Mouse (Mus musculus) MEL (cell line): ENCODE measurements around the gene Tspan18. TPM values are rescaled to one million over a fixed set of nuclear protein-coding genes. Genes with fewer than 3 reads are reported as not detected.

Experiments used
- DNase-seq: peaks from one replicate; pipeline ENCODE4 v3.0.0; 2011; ENCODE audit warnings: low read depth, low spot score
- H3K27ac ChIP-seq: 2 replicates; pipeline ENCODE4 v1.5.1; 2012; ENCODE audit warnings: low read depth, mild to moderate bottlenecking, control low read depth, low read length, moderate library complexity; ENCODE audit not compliant: control insufficient read depth
- H3K27me3 ChIP-seq, 2 experiments: fragments of 150-350 bp in 1 of 2; sonication (generic) in 1 of 2; 2 replicates each; pipeline ENCODE4 v1.6.1; 2012; ENCODE audit warnings: low read length in 2 of 2, mild to moderate bottlenecking in 2 of 2, improper control_type of control experiment in 1 of 2, moderate library complexity in 1 of 2; ENCODE audit not compliant: insufficient read depth in 2 of 2, control insufficient read depth in 1 of 2
- H3K36me3 ChIP-seq, 2 experiments: 2 replicates each; pipeline ENCODE4 v1.6.1; 2012 to 2014; ENCODE audit warnings: low read length in 2 of 2, improper control_type of control experiment in 1 of 2, inconsistent platforms in 1 of 2, mild to moderate bottlenecking in 1 of 2; ENCODE audit not compliant: insufficient read depth in 2 of 2, control insufficient read depth in 1 of 2
- H3K4me1 ChIP-seq, 2 experiments: fragments of 150-350 bp in 1 of 2; sonication (generic) in 1 of 2; 2 replicates each; pipeline ENCODE4 v1.6.1; 2012; ENCODE audit warnings: low read length in 2 of 2, improper control_type of control experiment in 1 of 2, mild to moderate bottlenecking in 1 of 2; ENCODE audit not compliant: insufficient read depth in 2 of 2, control insufficient read depth in 1 of 2
- H3K4me3 ChIP-seq, 2 experiments: fragments of 150-350 bp in 1 of 2; sonication (generic) in 1 of 2; 2 replicates each; pipeline ENCODE4 v1.5.1; 2012; ENCODE audit warnings: low read depth in 2 of 2, low read length in 2 of 2, mild to moderate bottlenecking in 2 of 2, moderate library complexity in 2 of 2, control low read depth in 1 of 2, improper control_type of control experiment in 1 of 2; ENCODE audit not compliant: control insufficient read depth in 1 of 2, insufficient read depth in 1 of 2
- H3K79me2 ChIP-seq: 2 replicates; pipeline ENCODE4 v1.6.1; 2012; ENCODE audit warnings: mild to moderate bottlenecking, low read length, moderate library complexity; ENCODE audit not compliant: control insufficient read depth, poor library complexity, insufficient read depth
- H3K9ac ChIP-seq: 2 replicates; pipeline ENCODE4 v1.6.1; 2012; ENCODE audit warnings: low read depth, mild to moderate bottlenecking, control low read depth, low read length, moderate library complexity; ENCODE audit not compliant: control insufficient read depth, poor library complexity, severe bottlenecking
- H3K9me3 ChIP-seq: fragments of 150-350 bp; sonication (generic); replicated peaks from 2 replicates; pipeline ENCODE4 v1.6.1; 2012; ENCODE audit warnings: mild to moderate bottlenecking, low read length, improper control_type of control experiment, moderate library complexity; ENCODE audit not compliant: insufficient read depth
- CHD2 ChIP-seq: IDR thresholded peaks from 2 replicates; pipeline ENCODE4 v1.6.1; 2011; ENCODE audit warnings: low read length, improper control_type of control experiment
- CTCF ChIP-seq, 3 experiments: IDR thresholded peaks in 2 of 3; conservative IDR thresholded peaks in 1 of 3; 2 replicates each; pipeline ENCODE4 v1.5.1; 2011 to 2012; ENCODE audit warnings: low read length in 3 of 3, low read depth in 2 of 3, mild to moderate bottlenecking in 2 of 3, improper control_type of control experiment in 1 of 3, inconsistent platforms in 1 of 3, mixed read lengths in 1 of 3, moderate library complexity in 1 of 3; ENCODE audit not compliant: control insufficient read depth in 1 of 3, insufficient read depth in 1 of 3, poor library complexity in 1 of 3, severe bottlenecking in 1 of 3
- E2F4 ChIP-seq: IDR thresholded peaks from 2 replicates; pipeline ENCODE4 v1.6.1; 2011; ENCODE audit warnings: low read depth, low read length, improper control_type of control experiment, borderline replicate concordance
- ELF1 ChIP-seq: IDR thresholded peaks from 2 replicates; pipeline ENCODE4 v1.6.1; 2014; ENCODE audit warnings: low read depth, mild to moderate bottlenecking, inconsistent platforms, low read length, improper control_type of control experiment, moderate library complexity
- EP300 ChIP-seq, 2 experiments: IDR thresholded peaks; 2 replicates each; pipeline ENCODE4 v1.6.1; 2011; ENCODE audit warnings: improper control_type of control experiment in 2 of 2, low read length in 2 of 2, low read depth in 1 of 2, mild to moderate bottlenecking in 1 of 2
- ETS1 ChIP-seq: IDR thresholded peaks from 2 replicates; pipeline ENCODE4 v1.6.1; 2012; ENCODE audit warnings: low read depth, mild to moderate bottlenecking, inconsistent platforms, low read length, improper control_type of control experiment, moderate library complexity
- GABPA ChIP-seq: IDR thresholded peaks from 2 replicates; pipeline ENCODE4 v1.6.1; 2012; ENCODE audit warnings: low read depth, mild to moderate bottlenecking, inconsistent platforms, low read length, improper control_type of control experiment, moderate library complexity
- GATA1 ChIP-seq: IDR thresholded peaks from 2 replicates; pipeline ENCODE4 v1.6.1; 2011; ENCODE audit warnings: low read depth, low read length, improper control_type of control experiment
- HCFC1 ChIP-seq: IDR thresholded peaks from 2 replicates; pipeline ENCODE4 v1.6.1; 2012; ENCODE audit warnings: low read depth, mild to moderate bottlenecking, inconsistent platforms, low read length, improper control_type of control experiment, moderate library complexity
- JUND ChIP-seq: IDR thresholded peaks from 2 replicates; pipeline ENCODE4 v1.6.1; 2011; ENCODE audit warnings: low read depth, mild to moderate bottlenecking, improper control_type of control experiment, low read length
- MXI1 ChIP-seq: IDR thresholded peaks from 2 replicates; pipeline ENCODE4 v1.6.1; 2011; ENCODE audit warnings: mild to moderate bottlenecking, low read depth, low read length, improper control_type of control experiment
- MYC ChIP-seq: IDR thresholded peaks from 2 replicates; pipeline ENCODE4 v1.6.1; 2011; ENCODE audit warnings: low read depth, mild to moderate bottlenecking, low read length, improper control_type of control experiment, moderate library complexity
- NELFE ChIP-seq: IDR thresholded peaks from 2 replicates; pipeline ENCODE4 v1.6.1; 2011; ENCODE audit warnings: low read depth, low read length, improper control_type of control experiment
- POLR2A ChIP-seq, 2 experiments: IDR thresholded peaks; 2 replicates each; pipeline ENCODE4 v1.6.1; 2011 to 2012; ENCODE audit warnings: low read length in 2 of 2, mild to moderate bottlenecking in 2 of 2, control low read depth in 1 of 2, improper control_type of control experiment in 1 of 2, low read depth in 1 of 2, moderate library complexity in 1 of 2; ENCODE audit not compliant: control insufficient read depth in 1 of 2, insufficient read depth in 1 of 2, poor library complexity in 1 of 2
- POLR2AphosphoS5 ChIP-seq: IDR thresholded peaks from 2 replicates; pipeline ENCODE4 v1.6.1; 2012; ENCODE audit warnings: low read depth, borderline replicate concordance, mild to moderate bottlenecking, inconsistent platforms, low read length, moderate library complexity, mixed read lengths
- RCOR1 ChIP-seq: IDR thresholded peaks from 2 replicates; pipeline ENCODE4 v1.6.1; 2012; ENCODE audit warnings: low read depth, mild to moderate bottlenecking, inconsistent platforms, low read length, improper control_type of control experiment
- SIN3A ChIP-seq: IDR thresholded peaks from 2 replicates; pipeline ENCODE4 v1.6.1; 2012; ENCODE audit warnings: low read length, improper control_type of control experiment, inconsistent platforms
- SMC3 ChIP-seq: IDR thresholded peaks from 2 replicates; pipeline ENCODE4 v1.6.1; 2011; ENCODE audit warnings: low read depth, low read length, improper control_type of control experiment
- TBP ChIP-seq: IDR thresholded peaks from 2 replicates; pipeline ENCODE4 v1.8.0; 2011; ENCODE audit warnings: low read depth, low read length, improper control_type of control experiment
- TCF12 ChIP-seq: IDR thresholded peaks from 2 replicates; pipeline ENCODE4 v1.6.1; 2014; ENCODE audit warnings: low read depth, mild to moderate bottlenecking, inconsistent platforms, low read length, improper control_type of control experiment, moderate library complexity
- UBTF ChIP-seq: IDR thresholded peaks from 2 replicates; pipeline ENCODE4 v1.6.1; 2012; ENCODE audit warnings: low read depth, mild to moderate bottlenecking, inconsistent platforms, low read length, improper control_type of control experiment, moderate library complexity, borderline replicate concordance; ENCODE audit not compliant: insufficient read depth
- USF1 ChIP-seq: IDR thresholded peaks from 2 replicates; pipeline ENCODE4 v1.6.1; 2014; ENCODE audit warnings: low read depth, mild to moderate bottlenecking, inconsistent platforms, low read length, improper control_type of control experiment, moderate library complexity
- USF2 ChIP-seq, 2 experiments: IDR thresholded peaks; 2 replicates each; pipeline ENCODE4 v1.6.1; 2011 to 2012; ENCODE audit warnings: improper control_type of control experiment in 2 of 2, low read length in 2 of 2, borderline replicate concordance in 1 of 2, inconsistent platforms in 1 of 2, low read depth in 1 of 2, mild to moderate bottlenecking in 1 of 2; ENCODE audit not compliant: insufficient read depth in 1 of 2
- ZC3H11A ChIP-seq: IDR thresholded peaks from 2 replicates; pipeline ENCODE4 v1.6.1; 2012; ENCODE audit warnings: low read depth, mild to moderate bottlenecking, inconsistent platforms, low read length, improper control_type of control experiment
- ZKSCAN1 ChIP-seq: IDR thresholded peaks from 2 replicates; pipeline ENCODE4 v1.6.1; 2012; ENCODE audit warnings: low read depth, mild to moderate bottlenecking, inconsistent platforms, low read length, improper control_type of control experiment, moderate library complexity
- ZMIZ1 ChIP-seq: IDR thresholded peaks from 2 replicates; pipeline ENCODE4 v1.6.1; 2012; ENCODE audit warnings: low read depth, mild to moderate bottlenecking, inconsistent platforms, low read length, improper control_type of control experiment, moderate library complexity
- polyA plus RNA-seq, 2 experiments: library from polyadenylated mRNA; stranded (reverse) in 1 of 2; unstranded in 1 of 2; fragments of >175 nt in 1 of 2; fragments of >200 nt in 1 of 2; gene quantifications; 2 replicates each; pipeline versions ENCODE4 v1.2.1 to v1.2.4; 2012; ENCODE audit warnings: low replicate concordance in 2 of 2, low read depth in 1 of 2; ENCODE audit not compliant: insufficient read length in 2 of 2, insufficient read depth in 1 of 2, missing spikeins in 1 of 2
- total RNA-seq: library from RNA; depleted of rRNA; stranded (reverse); fragments of 300-350 nt; gene quantifications from 2 replicates; pipeline ENCODE4 v1.2.3, GENCODE M21; 2012

Tspan18 gene
- total and polyA plus RNA-seq, 3 experiments, result 2.2 to 4.4 TPM; not detected in 1

DNA sequence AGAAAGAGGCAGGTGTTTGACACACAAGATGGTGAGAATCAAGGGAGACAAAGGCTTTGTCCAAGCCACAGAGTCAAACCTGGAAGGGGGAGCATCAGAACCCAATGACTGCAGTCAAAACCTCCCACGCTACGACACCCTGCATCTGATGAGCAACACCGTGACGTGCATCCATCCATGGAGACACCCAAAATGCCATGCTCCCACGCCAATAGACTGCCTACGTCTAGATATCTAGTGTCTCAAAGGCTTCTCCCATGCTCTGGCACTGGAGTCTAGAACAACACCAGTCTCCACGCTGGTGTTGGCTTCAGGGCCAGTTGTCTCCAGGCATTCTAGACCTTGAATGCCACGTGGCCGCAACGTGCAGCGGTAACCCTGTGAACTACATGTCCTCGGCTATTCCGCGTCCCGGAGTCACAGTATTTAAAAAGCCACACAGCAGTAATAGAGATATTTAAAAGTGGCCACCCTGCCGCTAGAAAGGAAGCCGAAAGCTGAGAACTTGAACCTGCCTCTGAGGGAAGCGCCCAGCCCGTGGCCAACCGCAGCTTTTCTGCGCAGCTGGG lies 15.4 kb downstream of the Tspan18 start:
- TF ChIP-seq GABPA (no peak), EP300 (IDR thresholded peaks at IDR 0.05; ENCODE audit: low read depth in 1 of 2, low read length in 2 of 2) (no peak), POLR2A (IDR thresholded peaks at IDR 0.05; ENCODE audit: control insufficient read depth in 1 of 2, insufficient read depth in 1 of 2, low read depth in 1 of 2, low read length in 2 of 2, poor library complexity in 1 of 2) (no peak), CTCF (IDR thresholded peaks at IDR 0.05 in 2 of 3, conservative IDR thresholded peaks at IDR 0.05 in 1 of 3; ENCODE audit: control insufficient read depth in 1 of 3, insufficient read depth in 1 of 3, low read depth in 2 of 3, low read length in 3 of 3, poor library complexity in 1 of 3, severe bottlenecking in 1 of 3) (no peak), ETS1 (no peak), TCF12 (no peak), SMC3 (no peak), RCOR1 (no peak), MYC (no peak), UBTF (no peak), HCFC1 (no peak), ZKSCAN1 (no peak)
- TF ChIP-seq, all 39 proteins: peak for 0
- Histone ChIP-seq H3K27ac (no peak overlapping the region), H3K4me1 (no peaks in the 10 kb centered on the region), H3K79me2 (no peaks in the 10 kb centered on the region), H3K9me3 (no peaks in the 10 kb centered on the region), H3K4me3 (no peak overlapping the region), H3K27me3 (0 out of 4 replicates have a peak, but pooled peaks cover 0 to 2% of the 10 kb centered on the region in 2 experiments), H3K9ac (no peak overlapping the region), H3K36me3 (no peaks in the 10 kb centered on the region)
- no peak for DNase-seq

DNA sequence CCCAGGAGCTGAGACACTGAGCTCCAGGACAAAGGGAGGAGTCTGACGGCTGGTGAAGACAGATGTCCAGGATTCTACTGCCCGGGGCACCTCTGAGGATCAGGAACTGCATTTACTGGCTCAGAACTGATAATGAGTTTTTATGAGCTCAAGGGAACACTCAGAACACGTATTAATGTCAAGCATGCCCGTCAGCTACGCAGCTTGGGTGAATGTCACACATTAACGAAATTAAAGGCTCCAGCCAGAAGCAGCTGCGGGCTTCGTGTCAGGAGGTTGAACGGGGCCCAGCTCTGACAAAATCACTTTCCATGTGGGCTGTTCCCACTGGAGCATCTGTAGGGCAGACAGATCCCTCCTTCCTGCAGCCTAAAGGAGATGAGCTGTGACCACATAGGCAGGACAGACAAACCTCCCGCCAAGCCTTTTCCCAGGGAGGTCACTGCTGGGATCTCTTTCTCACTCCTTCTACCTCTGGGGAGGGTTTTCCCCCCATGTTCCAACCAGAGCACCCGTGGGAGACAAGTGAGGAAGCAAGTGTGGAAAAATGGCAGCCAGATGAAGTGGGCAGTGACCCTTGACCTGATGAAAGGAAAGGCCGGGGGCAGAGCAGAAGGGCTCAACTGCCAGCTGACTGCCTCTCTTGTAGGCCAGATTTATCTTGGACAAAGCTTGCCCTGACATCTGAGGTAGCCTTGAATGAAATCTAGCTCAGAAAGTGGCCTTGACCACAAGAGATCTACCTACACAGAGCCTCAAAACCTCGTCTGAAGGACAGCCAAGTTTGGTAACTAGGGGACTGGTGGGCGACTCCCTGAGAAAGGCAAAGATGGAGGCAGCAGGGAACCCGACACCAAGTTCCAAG lies 20.3 kb downstream of the Tspan18 start:
- Histone ChIP-seq H3K36me3 (no peaks in the 10 kb centered on the region), H3K27ac (no peak overlapping the region), H3K9me3 (no peaks in the 10 kb centered on the region), H3K27me3 (0 out of 4 replicates have a peak, but pooled peaks cover 0 to 2% of the 10 kb centered on the region in 2 experiments), H3K4me1 (no peaks in the 10 kb centered on the region), H3K4me3 (no peak overlapping the region), H3K79me2 (no peaks in the 10 kb centered on the region), H3K9ac (no peak overlapping the region)
- DNase-seq, result no peak
- TF ChIP-seq CHD2 (no peak), TBP (no peak), USF1 (no peak), NELFE (no peak), HCFC1 (no peak), ZKSCAN1 (no peak), MXI1 (no peak), SMC3 (no peak), UBTF (no peak), ELF1 (no peak), CTCF (IDR thresholded peaks at IDR 0.05 in 2 of 3, conservative IDR thresholded peaks at IDR 0.05 in 1 of 3; ENCODE audit: control insufficient read depth in 1 of 3, insufficient read depth in 1 of 3, low read depth in 2 of 3, low read length in 3 of 3, poor library complexity in 1 of 3, severe bottlenecking in 1 of 3) (no peak), POLR2A (IDR thresholded peaks at IDR 0.05; ENCODE audit: control insufficient read depth in 1 of 2, insufficient read depth in 1 of 2, low read depth in 1 of 2, low read length in 2 of 2, poor library complexity in 1 of 2) (no peak), GATA1 (no peak), ZC3H11A (no peak), POLR2AphosphoS5 (no peak), JUND (no peak), ZMIZ1 (no peak), E2F4 (no peak), USF2 (IDR thresholded peaks at IDR 0.05; ENCODE audit: borderline replicate concordance in 1 of 2, insufficient read depth in 1 of 2, low read depth in 1 of 2, low read length in 2 of 2) (no peak), SIN3A (no peak)
